Mouse (Mus musculus) layer of hippocampus, adult 6 months (tissue): Measurements from ENCODE around the gene Rims1. TPM values are rescaled to one million over a fixed set of nuclear protein-coding genes. Genes with fewer than 3 reads are reported as not detected.

Experiments used
- long read RNA-seq, 2 experiments: library from polyadenylated mRNA; unstranded; transcript quantifications; one replicate each; pipeline ENCODE4 v2.0.0; 2019 to 2020
- polyA plus RNA-seq: library from polyadenylated mRNA; unstranded; fragments of <200 nt; fragmentation: Nextera tagmentation; gene quantifications from 2 replicates; pipeline ENCODE4 v1.2.3, GENCODE M21; 2021

The Rims1 gene
- polyA plus RNA-seq, result 22.3 and 22.5 TPM in 2 replicates
- long read RNA-seq, experiment 1, partial matches to known transcripts, result 18 of 56 reads
- long read RNA-seq, experiment 1, other reads (novel, unspliced or antisense), result 38 of 56 reads
- long read RNA-seq, experiment 2, partial matches to known transcripts, result 29 of 115 reads
- long read RNA-seq, experiment 2, other reads (novel, unspliced or antisense), result 86 of 115 reads

GRCm38 (mm10) chr1:22805726-22806625 lies at the start of gene Rims1:
Gene Rims1 (minus strand): TSS chr1:22805994.

